2 mouse cellular contexts compared by ENCODE assay signal in genomic region chr11:48833731-48834639, GRCm38 (mm10).
TF ChIP-seq lines count a peak whose summit lies in the region.

No protein-coding gene starts in this region.

TF ChIP-seq in C2C12, 6 proteins besides CTCF, POLR2A, EP300 and RAD21 (continued from another document):
- no peak for TF ChIP-seq FOSL1 (IDR thresholded peaks at IDR 0.05; ENCODE audit: insufficient read depth, low read length, poor library complexity, severe bottlenecking)
TF ChIP-seq in C2C12: peak in this region for 3.

TF ChIP-seq in myocyte, 11 proteins besides CTCF, POLR2A, EP300 and RAD21 (continued from another document):
- TF ChIP-seq MYOG (IDR thresholded peaks at IDR 0.05; ENCODE audit: control insufficient read depth in 1 of 3, insufficient read depth in 1 of 3, insufficient read length in 2 of 3, low read depth in 2 of 3) (peak in 1 of 3 experiments; percentile 55), POLR2AphosphoS2 (IDR thresholded peaks at IDR 0.05; ENCODE audit: insufficient read length, low read depth) (no peak), CEBPB (IDR thresholded peaks at IDR 0.05; ENCODE audit: insufficient read depth, poor library complexity, severe bottlenecking) (peak; percentile 49; the same call in 1 of the 2 replicates), MYOD1 (IDR thresholded peaks at IDR 0.05; ENCODE audit: control insufficient read depth in 1 of 3, insufficient read length in 2 of 3, low read depth in 2 of 3) (peak in 2 of 3 experiments; percentile 43 to 79)
